Mouse (Mus musculus) limb, embryonic 13.5 days (tissue): ENCODE measurements around the gene Tmem184b. TPM values are rescaled to one million over a fixed set of nuclear protein-coding genes. Genes with fewer than 3 reads are reported as not detected.

Experiments
- ATAC-seq: fragments of 200-750 bp; cut with Nextera tagmentation; 2 replicates; pipeline ENCODE4 v1.8.0; 2017; ENCODE audit warnings: low read depth, moderate number of reproducible peaks, moderate TSS enrichment; ENCODE audit not compliant: low FRiP score
- H3K27ac ChIP-seq: fragments of 300-500 bp; sonication (generic); 2 replicates; pipeline ENCODE4 v1.5.1; 2015; ENCODE audit warnings: inconsistent platforms, mild to moderate bottlenecking, moderate library complexity
- H3K27me3 ChIP-seq: fragments of 300-500 bp; sonication (generic); 2 replicates; pipeline ENCODE4 v1.6.1; 2015; ENCODE audit warnings: mild to moderate bottlenecking, inconsistent platforms
- H3K36me3 ChIP-seq: fragments of 300-500 bp; sonication (generic); 2 replicates; pipeline ENCODE4 v1.6.1; 2015; ENCODE audit warnings: inconsistent platforms, mild to moderate bottlenecking, moderate library complexity
- H3K4me1 ChIP-seq: fragments of 300-500 bp; sonication (generic); 2 replicates; pipeline ENCODE4 v1.6.1; 2015; ENCODE audit warnings: inconsistent platforms
- H3K4me2 ChIP-seq: fragments of 300-500 bp; sonication (generic); replicated peaks from 2 replicates; pipeline ENCODE4 v1.6.1; 2015; ENCODE audit warnings: inconsistent platforms, mild to moderate bottlenecking, moderate library complexity
- H3K4me3 ChIP-seq: fragments of 300-500 bp; sonication (generic); 2 replicates; pipeline ENCODE4 v1.5.1; 2015; ENCODE audit warnings: moderate library complexity, mild to moderate bottlenecking, inconsistent platforms
- H3K9ac ChIP-seq: fragments of 300-500 bp; sonication (generic); 2 replicates; pipeline ENCODE4 v1.6.1; 2015; ENCODE audit warnings: mild to moderate bottlenecking, inconsistent platforms
- H3K9me3 ChIP-seq: fragments of 300-500 bp; sonication (generic); 2 replicates; pipeline ENCODE4 v1.6.1; 2016; ENCODE audit warnings: inconsistent platforms
- WGBS: fragments of 180-500 bp; shearing (Covaris S2); methylation state at CpG from one replicate; pipeline ENCODE4 v1.1.7; 2015; 5-methylcytosine and 5-hydroxymethylcytosine counted together
- polyA plus RNA-seq: library from polyadenylated mRNA; unstranded; fragments of >200 nt; fragmentation: Nextera tagmentation; extraction: Ambion mirVana; gene quantifications from 2 replicates; pipeline ENCODE4 v1.2.1, GENCODE M21; 2015

Tmem184b gene
- polyA plus RNA-seq, 1 experiment from 2014 or later, result 77.6 TPM

GRCm38 (mm10) chr15:79427516-79427915, 24.1 kb upstream of the Tmem184b start:
- peaks cover 100% of the 10 kb centered on the region for H3K36me3 ChIP-seq
- H3K9me3 ChIP-seq, result no peaks in the 10 kb centered on the region
- H3K9ac ChIP-seq, result no peak overlapping the region
- no peak for ATAC-seq
- no peak overlapping the region for H3K4me3 ChIP-seq
- H3K4me1 ChIP-seq, result no peaks in the 10 kb centered on the region
- H3K4me2 ChIP-seq, result no peak overlapping the region
- H3K27me3 ChIP-seq, result no peaks in the 10 kb centered on the region
- no peak overlapping the region for H3K27ac ChIP-seq
- WGBS, result 87% methylated on average over 6 of the region's 6 CpGs

GRCm38 (mm10) chr15:79425516-79425915, 22.1 kb upstream of the Tmem184b start:
- Histone ChIP-seq H3K4me2 (no peak overlapping the region), H3K27me3 (no peaks in the 10 kb centered on the region), H3K9ac (no peak overlapping the region), H3K9me3 (no peaks in the 10 kb centered on the region), H3K27ac (no peak overlapping the region), H3K4me3 (no peak overlapping the region), H3K36me3 (peaks cover 100% of the 10 kb centered on the region), H3K4me1 (no peaks in the 10 kb centered on the region)
- no peak for ATAC-seq
- 74% methylated on average over 11 of the region's 11 CpGs for whole genome bisulfite sequencing

- Histone ChIP-seq H3K4me1 (no peaks in the 10 kb centered on the region), H3K4me3 (no peak overlapping the region), H3K27ac (no peak overlapping the region), H3K9me3 (no peaks in the 10 kb centered on the region), H3K9ac (no peak overlapping the region), H3K4me2 (no peak overlapping the region), H3K27me3 (no peaks in the 10 kb centered on the region), H3K36me3 (peaks cover 100% of the 10 kb centered on the region)
- no peak for ATAC-seq
- WGBS, result 93% methylated on average over 17 of the region's 17 CpGs
These were observed 21.2 kb upstream of the Tmem184b start for GRCm38 (mm10) chr15:79424602-79425001.

GRCm38 (mm10) chr15:79422715-79423243, 19.4 kb upstream of the Tmem184b start:
- no peak overlapping the region for H3K9ac ChIP-seq
- H3K36me3 ChIP-seq, result peaks cover 98% of the 10 kb centered on the region
- no peaks in the 10 kb centered on the region for H3K4me1 ChIP-seq
- no peak overlapping the region for H3K4me2 ChIP-seq
- no peaks in the 10 kb centered on the region for H3K27me3 ChIP-seq
- 91% methylated on average over 6 of the region's 6 CpGs for WGBS
- H3K4me3 ChIP-seq, result no peak overlapping the region
- H3K27ac ChIP-seq, result no peak overlapping the region
- no peak for ATAC-seq
- no peaks in the 10 kb centered on the region for H3K9me3 ChIP-seq

DNA sequence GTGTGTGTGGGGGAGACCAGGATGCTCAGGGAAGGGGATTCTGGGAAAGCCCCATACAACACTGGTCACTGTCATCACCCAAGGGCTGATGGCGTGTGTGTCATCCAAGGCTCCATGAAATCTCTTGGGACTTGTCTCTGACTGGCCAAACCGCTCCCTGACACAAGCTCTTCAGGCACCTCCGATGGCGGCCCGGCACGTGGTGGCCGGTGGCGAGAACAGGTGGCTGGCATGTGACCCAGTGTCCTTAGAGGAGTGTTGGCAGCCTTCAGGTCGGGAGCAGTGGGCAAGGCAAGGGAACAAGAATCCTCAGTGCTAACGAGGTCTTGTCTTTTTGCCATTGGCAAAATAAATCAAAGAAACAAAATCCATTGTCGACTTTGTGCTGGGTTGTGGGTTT, 15.3 kb upstream of the Tmem184b start:
- Histone ChIP-seq H3K4me1 (no peaks in the 10 kb centered on the region), H3K27ac (no peak overlapping the region), H3K36me3 (peaks cover 74% of the 10 kb centered on the region), H3K9me3 (no peaks in the 10 kb centered on the region), H3K4me3 (no peak overlapping the region), H3K27me3 (no peaks in the 10 kb centered on the region), H3K4me2 (no peak overlapping the region), H3K9ac (no peak overlapping the region)
- no peak for ATAC-seq
- WGBS, result 89% methylated on average over 11 of the region's 11 CpGs

DNA sequence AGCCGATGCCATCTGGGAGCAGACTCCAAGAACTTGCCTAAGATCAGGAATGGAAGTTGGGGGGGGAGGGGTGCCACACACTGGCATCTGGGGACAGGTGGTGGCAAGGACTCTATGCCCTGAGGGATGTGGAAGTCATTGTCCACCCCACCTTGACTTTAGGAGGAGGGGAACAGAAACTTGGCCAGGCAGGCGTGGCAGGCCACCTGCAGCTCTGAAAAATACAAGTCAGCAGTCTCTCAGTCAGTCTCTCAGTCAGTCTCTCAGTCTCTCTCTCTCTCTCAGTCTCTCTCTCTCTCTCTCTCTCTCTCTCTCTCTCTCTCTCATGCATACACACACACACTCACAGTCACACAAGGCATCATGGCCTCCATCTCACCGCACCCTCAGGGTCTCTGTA, 14.9 kb upstream of the Tmem184b start:
- no peak for ATAC-seq
- Histone ChIP-seq H3K4me3 (no peak overlapping the region), H3K27me3 (no peaks in the 10 kb centered on the region), H3K4me2 (no peak overlapping the region), H3K27ac (no peak overlapping the region), H3K4me1 (no peaks in the 10 kb centered on the region), H3K9ac (no peak overlapping the region), H3K36me3 (peaks cover 69% of the 10 kb centered on the region), H3K9me3 (no peaks in the 10 kb centered on the region)
- WGBS, result 78% methylated on average over 3 of the region's 3 CpGs

DNA sequence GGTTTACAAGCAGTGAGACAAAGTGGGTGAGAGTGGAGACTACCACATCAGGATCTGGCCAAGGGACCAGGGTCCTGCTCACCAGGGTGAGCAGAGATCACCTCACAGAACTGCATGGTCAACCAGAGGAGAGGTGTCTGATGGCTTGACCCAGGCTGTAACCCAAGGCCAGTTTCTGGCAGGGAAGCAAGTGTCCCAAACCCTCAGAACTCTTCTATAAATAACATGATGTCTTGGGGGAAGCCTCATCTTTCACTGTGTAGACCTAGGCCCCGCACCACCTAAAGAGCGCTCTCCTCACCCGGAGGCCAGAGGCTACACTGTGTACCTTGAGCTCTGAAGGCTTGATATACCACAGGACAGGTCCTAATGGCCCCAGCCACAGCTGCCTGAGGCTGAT, 14.0 kb upstream of the Tmem184b start:
- no peak overlapping the region for H3K9ac ChIP-seq
- H3K27me3 ChIP-seq, result no peaks in the 10 kb centered on the region
- H3K27ac ChIP-seq, result no peak overlapping the region
- H3K36me3 ChIP-seq, result peaks cover 61% of the 10 kb centered on the region
- H3K4me2 ChIP-seq, result no peak overlapping the region
- H3K9me3 ChIP-seq, result no peaks in the 10 kb centered on the region
- 90% methylated on average over 3 of the region's 3 CpGs for WGBS
- H3K4me1 ChIP-seq, result peaks cover 4% of the 10 kb centered on the region
- H3K4me3 ChIP-seq, result no peak overlapping the region
- no peak for ATAC-seq

GRCm38 (mm10) chr15:79416460-79417085, 13.2 kb upstream of the Tmem184b start:
- no peak overlapping the region for H3K9ac ChIP-seq
- no peak overlapping the region for H3K4me3 ChIP-seq
- ATAC-seq, result no peak
- WGBS, result 95% methylated on average over 10 of the region's 10 CpGs
- H3K27me3 ChIP-seq, result no peaks in the 10 kb centered on the region
- no peak overlapping the region for H3K4me2 ChIP-seq
- H3K27ac ChIP-seq, result no peak overlapping the region
- peaks cover 5% of the 10 kb centered on the region for H3K4me1 ChIP-seq
- H3K36me3 ChIP-seq, result peaks cover 53% of the 10 kb centered on the region
- no peaks in the 10 kb centered on the region for H3K9me3 ChIP-seq

DNA sequence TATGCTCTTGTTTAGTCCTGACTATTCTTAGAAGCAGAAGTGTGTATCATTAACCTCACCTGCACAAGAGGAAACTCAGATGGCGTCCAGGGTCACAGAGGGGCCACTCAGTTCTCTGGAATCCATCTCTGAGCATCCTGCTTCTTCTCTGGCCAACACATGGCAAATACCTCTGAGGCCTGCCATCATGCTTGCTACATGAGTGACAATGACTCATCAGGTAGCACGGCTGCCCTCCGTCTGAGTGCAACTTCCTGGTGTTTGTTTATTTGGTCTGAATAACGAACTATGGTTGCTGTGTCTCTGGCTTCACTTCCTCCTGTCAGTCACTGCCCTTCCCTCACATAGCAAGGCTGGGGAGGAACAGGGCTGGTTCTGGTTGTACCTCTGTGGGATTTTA, 11.1 kb upstream of the Tmem184b start:
- 40% methylated on average over 4 of the region's 4 CpGs for WGBS
- H3K36me3 ChIP-seq, result peaks cover 32% of the 10 kb centered on the region

DNA sequence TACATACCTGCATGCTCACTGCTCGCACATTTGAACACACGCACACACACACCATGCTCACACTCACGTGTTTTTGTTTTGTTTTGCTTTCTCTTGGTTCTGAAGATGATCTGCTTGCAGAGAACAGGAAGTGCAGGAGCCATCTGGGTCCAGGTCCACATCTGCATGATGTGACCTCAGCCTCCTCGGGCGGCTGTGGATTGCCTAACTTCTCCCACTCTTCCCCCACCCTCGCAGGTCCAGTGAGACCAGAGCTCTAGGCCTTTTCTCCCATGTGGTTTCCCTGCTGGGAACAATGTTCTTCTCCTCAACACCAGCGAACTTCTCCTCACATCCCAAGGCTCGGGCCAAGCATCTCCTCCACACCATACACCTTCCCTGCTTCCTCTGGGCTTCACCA, 10.4 kb upstream of the Tmem184b start:
- Histone ChIP-seq H3K4me3 (no peak overlapping the region), H3K4me2 (no peak overlapping the region), H3K36me3 (peaks cover 25% of the 10 kb centered on the region), H3K27ac (no peak overlapping the region), H3K9me3 (no peaks in the 10 kb centered on the region), H3K27me3 (no peaks in the 10 kb centered on the region), H3K4me1 (peaks cover 5% of the 10 kb centered on the region), H3K9ac (no peak overlapping the region)
- 78% methylated on average over 8 of the region's 8 CpGs for WGBS
- no peak for ATAC-seq

More for the DNA sequence above, 11.1 kb upstream of the Tmem184b start:
- Histone ChIP-seq H3K9me3 (no peaks in the 10 kb centered on the region), H3K4me2 (no peak overlapping the region), H3K9ac (no peak overlapping the region), H3K27me3 (no peaks in the 10 kb centered on the region), H3K4me3 (no peak overlapping the region), H3K27ac (no peak overlapping the region), H3K4me1 (peaks cover 5% of the 10 kb centered on the region)
- no peak for ATAC-seq

DNA sequence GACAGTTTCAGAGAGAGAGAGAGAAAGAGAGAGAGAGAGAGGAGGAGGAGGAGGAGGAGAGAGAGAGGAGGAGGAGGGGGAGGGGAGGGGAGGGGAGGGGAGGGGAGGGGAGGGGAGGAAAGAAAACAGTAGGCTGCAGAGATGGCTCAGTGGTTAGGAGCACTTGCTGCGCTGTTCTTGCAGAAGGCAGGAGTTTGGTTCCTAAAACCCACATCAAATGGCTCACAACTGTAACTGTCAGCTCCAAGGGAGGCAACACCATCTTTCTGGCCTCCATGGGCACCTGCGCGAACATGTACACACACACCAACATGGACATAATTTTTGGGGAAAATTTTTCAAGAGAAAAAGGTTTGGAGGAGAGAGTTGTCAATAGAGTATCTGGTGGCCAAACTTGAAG, 9.8 kb upstream of the Tmem184b start:
- peaks cover 5% of the 10 kb centered on the region for H3K4me1 ChIP-seq
- H3K9ac ChIP-seq, result no peak overlapping the region
- WGBS, result 94% methylated on average over 3 of the region's 3 CpGs
- no peaks in the 10 kb centered on the region for H3K27me3 ChIP-seq
- no peak overlapping the region for H3K4me3 ChIP-seq
- H3K27ac ChIP-seq, result no peak overlapping the region
- no peak overlapping the region for H3K4me2 ChIP-seq
- peaks cover 19% of the 10 kb centered on the region for H3K36me3 ChIP-seq
- no peaks in the 10 kb centered on the region for H3K9me3 ChIP-seq
- ATAC-seq, result no peak

DNA sequence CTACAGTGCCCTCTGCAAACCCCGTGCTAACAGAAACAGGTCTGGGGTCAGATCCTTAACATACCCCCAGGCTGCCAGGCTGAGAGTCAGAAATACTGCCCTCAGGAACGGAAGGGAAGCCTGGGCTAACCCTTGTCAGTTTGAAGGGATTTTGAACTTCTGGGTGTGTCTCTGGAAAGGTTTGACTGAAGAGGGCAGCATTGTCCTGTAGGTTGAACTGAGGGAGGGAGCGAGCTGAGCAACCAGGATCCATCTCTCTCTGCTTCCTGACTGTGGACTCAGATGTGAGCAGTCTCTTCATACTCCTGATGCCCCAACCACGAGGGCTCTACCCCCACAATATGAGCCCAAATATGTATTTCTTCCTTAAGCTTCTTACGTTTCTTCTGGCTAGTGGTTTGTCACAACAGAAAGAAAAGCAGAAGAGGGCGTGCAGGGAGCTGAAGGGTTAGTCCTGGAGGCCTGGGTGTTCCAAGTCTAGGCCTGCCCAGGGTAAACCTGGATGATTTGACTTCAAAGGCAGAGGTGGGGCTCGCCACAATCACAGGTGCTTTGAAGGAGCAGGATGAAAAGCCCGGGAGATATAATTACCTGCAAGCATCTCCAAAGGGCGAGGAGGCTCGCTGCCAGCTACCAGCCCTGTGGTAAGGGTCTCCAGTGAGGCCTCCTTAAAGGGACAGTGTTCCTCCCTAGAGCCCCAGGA, 8.1 kb upstream of the Tmem184b start:
- peaks cover 5% of the 10 kb centered on the region for H3K4me1 ChIP-seq
- no peak overlapping the region for H3K27ac ChIP-seq
- ATAC-seq, result no peak
- 62% methylated on average over 10 of the region's 10 CpGs for WGBS
- H3K9me3 ChIP-seq, result no peaks in the 10 kb centered on the region
- no peak overlapping the region for H3K4me3 ChIP-seq
- H3K4me2 ChIP-seq, result no peak overlapping the region
- H3K27me3 ChIP-seq, result no peaks in the 10 kb centered on the region
- no peak overlapping the region for H3K9ac ChIP-seq
- peaks cover 5% of the 10 kb centered on the region for H3K36me3 ChIP-seq
